Mouse (Mus musculus) MEL (cell line): Measurements from ENCODE around the gene Nck2.

Source experiments
- CTCF ChIP-seq, 3 experiments: IDR thresholded peaks in 2 of 3; conservative IDR thresholded peaks in 1 of 3; 2 replicates each; pipeline ENCODE4 v1.5.1; 2011 to 2012; ENCODE audit warnings: low read length in 3 of 3, low read depth in 2 of 3, mild to moderate bottlenecking in 2 of 3, improper control_type of control experiment in 1 of 3, inconsistent platforms in 1 of 3, mixed read lengths in 1 of 3, moderate library complexity in 1 of 3; ENCODE audit not compliant: control insufficient read depth in 1 of 3, insufficient read depth in 1 of 3, poor library complexity in 1 of 3, severe bottlenecking in 1 of 3
- ELF1 ChIP-seq: IDR thresholded peaks from 2 replicates; pipeline ENCODE4 v1.6.1; 2014; ENCODE audit warnings: low read depth, mild to moderate bottlenecking, inconsistent platforms, low read length, improper control_type of control experiment, moderate library complexity
- EP300 ChIP-seq, 2 experiments: IDR thresholded peaks; 2 replicates each; pipeline ENCODE4 v1.6.1; 2011; ENCODE audit warnings: improper control_type of control experiment in 2 of 2, low read length in 2 of 2, low read depth in 1 of 2, mild to moderate bottlenecking in 1 of 2
- GATA1 ChIP-seq: IDR thresholded peaks from 2 replicates; pipeline ENCODE4 v1.6.1; 2011; ENCODE audit warnings: low read depth, low read length, improper control_type of control experiment
- HCFC1 ChIP-seq: IDR thresholded peaks from 2 replicates; pipeline ENCODE4 v1.6.1; 2012; ENCODE audit warnings: low read depth, mild to moderate bottlenecking, inconsistent platforms, low read length, improper control_type of control experiment, moderate library complexity
- JUND ChIP-seq: IDR thresholded peaks from 2 replicates; pipeline ENCODE4 v1.6.1; 2011; ENCODE audit warnings: low read depth, mild to moderate bottlenecking, improper control_type of control experiment, low read length
- MAX ChIP-seq: IDR thresholded peaks from 2 replicates; pipeline ENCODE4 v1.6.1; 2011; ENCODE audit warnings: low read length, improper control_type of control experiment
- POLR2A ChIP-seq, 2 experiments: IDR thresholded peaks; 2 replicates each; pipeline ENCODE4 v1.6.1; 2011 to 2012; ENCODE audit warnings: low read length in 2 of 2, mild to moderate bottlenecking in 2 of 2, control low read depth in 1 of 2, improper control_type of control experiment in 1 of 2, low read depth in 1 of 2, moderate library complexity in 1 of 2; ENCODE audit not compliant: control insufficient read depth in 1 of 2, insufficient read depth in 1 of 2, poor library complexity in 1 of 2
- TAL1 ChIP-seq: IDR thresholded peaks from 2 replicates; pipeline ENCODE4 v1.6.1; 2012; ENCODE audit warnings: mild to moderate bottlenecking, inconsistent platforms, low read length, moderate library complexity, mixed read lengths
- TCF12 ChIP-seq: IDR thresholded peaks from 2 replicates; pipeline ENCODE4 v1.6.1; 2014; ENCODE audit warnings: low read depth, mild to moderate bottlenecking, inconsistent platforms, low read length, improper control_type of control experiment, moderate library complexity
- USF1 ChIP-seq: IDR thresholded peaks from 2 replicates; pipeline ENCODE4 v1.6.1; 2014; ENCODE audit warnings: low read depth, mild to moderate bottlenecking, inconsistent platforms, low read length, improper control_type of control experiment, moderate library complexity
- USF2 ChIP-seq, 2 experiments: IDR thresholded peaks; 2 replicates each; pipeline ENCODE4 v1.6.1; 2011 to 2012; ENCODE audit warnings: improper control_type of control experiment in 2 of 2, low read length in 2 of 2, borderline replicate concordance in 1 of 2, inconsistent platforms in 1 of 2, low read depth in 1 of 2, mild to moderate bottlenecking in 1 of 2; ENCODE audit not compliant: insufficient read depth in 1 of 2
- ZMIZ1 ChIP-seq: IDR thresholded peaks from 2 replicates; pipeline ENCODE4 v1.6.1; 2012; ENCODE audit warnings: low read depth, mild to moderate bottlenecking, inconsistent platforms, low read length, improper control_type of control experiment, moderate library complexity
- ZNF384 ChIP-seq: IDR thresholded peaks from 2 replicates; pipeline ENCODE4 v1.6.1; 2012; ENCODE audit warnings: low read depth, mild to moderate bottlenecking, inconsistent platforms, low read length, improper control_type of control experiment

DNA sequence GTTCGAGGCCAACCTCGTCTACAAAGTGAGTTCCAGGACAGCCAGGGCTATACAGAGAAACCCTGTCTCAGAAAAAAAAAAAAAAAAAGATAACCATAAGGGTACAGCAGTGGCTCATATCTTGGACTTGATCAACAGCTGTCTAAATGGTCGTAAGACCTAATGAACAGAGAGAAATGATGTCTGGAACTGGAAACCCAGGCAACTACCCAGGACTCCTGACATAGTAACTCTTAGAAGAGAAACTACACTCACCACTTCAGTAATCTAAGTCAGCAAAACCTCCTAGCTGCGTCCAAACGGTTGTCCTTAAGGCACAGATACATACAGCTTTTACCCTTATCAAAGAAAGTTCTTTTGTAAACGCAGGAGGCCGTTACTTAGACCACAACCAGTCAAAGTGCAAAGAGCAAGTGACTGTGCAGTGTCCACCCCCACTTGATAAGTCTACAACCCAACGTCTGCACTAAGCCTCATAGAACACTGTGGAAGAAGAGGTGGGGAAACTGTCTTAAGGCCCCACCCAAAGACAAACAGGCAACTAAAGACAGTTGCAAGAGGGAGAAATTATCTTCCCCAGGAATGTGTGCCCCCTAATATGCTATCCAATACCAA lies 44.7 kb upstream of the Nck2 start:
- no peak for TF ChIP-seq USF1
- peak; percentile 45 to 46; a peak in 2 of 4 replicates for TF ChIP-seq EP300 (IDR thresholded peaks at IDR 0.05; ENCODE audit: low read depth in 1 of 2, low read length in 2 of 2)
- TF ChIP-seq ZNF384 = peak; percentile 63; the same call in 1 of the 2 replicates
- TF ChIP-seq CTCF (IDR thresholded peaks at IDR 0.05 in 2 of 3, conservative IDR thresholded peaks at IDR 0.05 in 1 of 3; ENCODE audit: control insufficient read depth in 1 of 3, insufficient read depth in 1 of 3, low read depth in 2 of 3, low read length in 3 of 3, poor library complexity in 1 of 3, severe bottlenecking in 1 of 3) = no peak
- no peak for TF ChIP-seq TAL1
- no peak for TF ChIP-seq ELF1
- no peak for TF ChIP-seq USF2 (IDR thresholded peaks at IDR 0.05; ENCODE audit: borderline replicate concordance in 1 of 2, insufficient read depth in 1 of 2, low read depth in 1 of 2, low read length in 2 of 2)
- TF ChIP-seq GATA1 = no peak; the same call in 1 of the 2 replicates
- no peak for TF ChIP-seq TCF12
- no peak for TF ChIP-seq HCFC1
- TF ChIP-seq JUND = no peak
- TF ChIP-seq MAX = no peak
- no peak for TF ChIP-seq POLR2A (IDR thresholded peaks at IDR 0.05; ENCODE audit: control insufficient read depth in 1 of 2, insufficient read depth in 1 of 2, low read depth in 1 of 2, low read length in 2 of 2, poor library complexity in 1 of 2)
- no peak for TF ChIP-seq ZMIZ1
